Mouse (Mus musculus) kidney, postnatal 4 days (tissue): ENCODE results near the gene Ispd.
A peak's percentile ranks its signal among the peaks of the same experiment; 100 is the strongest.

Source experiments
- DNase-seq, 2 experiments: peaks; one replicate each; pipeline ENCODE4 v3.0.0; 2021; ENCODE audit warnings: mixed read lengths in 2 of 2

Gene Ispd

DNA sequence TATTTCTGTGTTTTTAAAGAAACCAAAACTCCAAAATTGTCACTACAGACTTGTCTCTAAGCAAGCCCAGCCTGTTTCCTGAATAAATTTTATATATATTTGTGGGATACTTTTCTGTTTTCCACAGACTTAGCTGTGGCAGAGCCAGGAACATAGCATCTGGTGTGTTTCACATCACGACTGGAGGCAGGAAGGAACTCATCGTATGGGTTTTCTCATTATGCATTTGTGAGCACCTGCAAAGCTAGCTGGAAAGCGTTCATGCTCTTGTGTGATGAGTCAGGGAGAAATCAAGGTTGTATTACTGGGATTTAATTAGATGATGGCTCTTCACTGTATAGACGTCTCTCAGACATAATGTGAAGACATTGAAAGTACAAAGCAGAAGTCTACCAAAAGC is 90.2 kb downstream of the Ispd start:
- no peak for DNase-seq

DNA sequence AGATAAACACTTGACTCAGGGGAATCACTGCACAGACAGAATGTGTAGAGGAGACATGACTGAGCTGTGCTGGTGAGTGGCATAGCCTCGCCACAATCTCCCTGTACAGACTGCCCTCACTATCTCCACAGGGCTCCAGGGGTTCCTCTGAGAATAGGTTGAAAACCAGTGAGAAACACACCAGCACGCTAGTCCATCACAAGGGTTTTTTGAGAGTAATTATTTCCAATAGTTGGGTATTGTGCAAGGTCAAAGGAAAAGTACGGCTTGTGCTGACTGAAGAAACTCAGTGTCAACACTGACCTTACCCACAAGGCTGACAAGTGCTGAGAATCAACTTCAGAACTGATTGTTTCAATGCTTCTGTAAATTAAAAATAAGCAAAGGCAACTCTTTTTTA is 92.9 kb downstream of the Ispd start:
- DNase-seq, result no peak

DNA sequence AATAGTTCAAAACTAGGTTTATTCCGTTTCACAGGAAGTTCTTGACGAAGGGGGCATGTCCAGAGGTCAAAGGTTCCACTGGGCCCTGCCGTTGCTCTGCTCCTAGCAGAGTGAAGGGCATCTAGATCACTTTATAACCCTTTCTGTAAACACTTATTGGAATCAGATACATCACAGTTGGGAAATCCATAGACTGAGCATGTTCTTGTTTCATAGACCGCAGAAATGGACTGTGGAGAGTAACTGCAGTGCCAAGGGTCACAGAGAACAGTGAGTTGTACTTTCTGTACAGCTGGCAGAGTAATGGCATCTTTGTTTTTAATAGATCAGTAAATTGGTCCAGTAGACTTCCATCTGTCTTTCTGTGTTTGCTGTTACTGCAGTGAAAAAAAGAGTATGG is 94.0 kb downstream of the Ispd start:
- DNase-seq, result no peak

DNA sequence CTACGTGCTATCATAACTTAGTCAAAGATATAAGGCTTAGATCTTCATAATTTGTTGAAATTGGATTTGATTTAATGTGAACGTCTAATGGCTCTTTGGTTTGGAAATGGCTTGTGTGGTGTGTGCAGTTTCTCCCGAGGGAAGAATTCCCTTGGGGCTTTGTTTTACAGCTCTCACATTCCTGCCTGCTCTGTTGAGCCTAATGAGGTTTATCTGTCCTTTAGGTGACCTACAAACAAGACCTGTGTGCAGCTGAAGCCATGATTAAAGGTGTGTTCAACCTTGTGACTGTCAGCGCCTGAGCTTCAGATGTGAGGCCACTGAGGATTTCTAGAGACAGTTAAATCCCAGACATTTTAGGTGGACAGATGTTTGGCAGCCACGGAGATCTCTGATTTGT is 95.2 kb downstream of the Ispd start:
- DNase-seq, result peak in 1 of 2 experiments; percentile 17

DNA sequence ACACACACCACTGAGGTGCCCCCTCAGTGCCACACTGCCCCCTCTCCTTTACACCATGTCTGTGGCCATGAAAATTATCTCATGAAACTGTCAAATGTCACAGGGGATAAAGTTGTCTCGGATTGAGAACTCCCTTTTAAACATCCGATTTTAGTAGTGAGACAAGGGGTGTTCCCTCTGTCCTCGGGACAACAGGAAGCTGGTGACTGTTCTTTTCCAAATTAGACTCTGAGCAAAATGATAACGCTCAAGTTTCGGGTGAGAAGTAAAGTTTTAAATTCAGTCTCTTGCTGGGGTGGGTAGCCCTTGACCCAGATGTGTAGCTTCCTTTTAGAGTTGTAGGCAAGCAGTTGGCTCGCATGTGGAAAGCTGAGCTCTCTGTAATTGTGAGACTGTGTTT is 96.3 kb downstream of the Ispd start:
- DNase-seq, result peak in 1 of 2 experiments; percentile 5

DNA sequence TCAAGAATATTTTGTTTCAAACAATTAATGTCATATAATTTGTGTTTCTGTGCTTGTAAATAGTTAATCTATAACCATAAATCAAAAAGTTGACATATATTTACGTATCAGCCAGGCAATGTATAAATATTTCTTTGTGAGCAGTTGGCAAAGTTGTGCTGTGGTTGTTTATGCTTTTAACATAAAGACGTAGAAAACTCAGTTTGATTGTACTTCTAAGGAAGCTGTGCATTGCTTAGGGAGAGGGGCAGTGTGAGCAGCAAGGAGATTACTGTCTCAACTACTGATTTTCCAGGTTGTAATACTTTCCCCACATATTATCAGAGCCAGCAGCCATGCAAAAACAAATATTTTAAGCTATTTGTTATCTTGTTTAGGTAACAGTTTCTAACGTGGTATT is 96.7 kb downstream of the Ispd start:
- no peak for DNase-seq

DNA sequence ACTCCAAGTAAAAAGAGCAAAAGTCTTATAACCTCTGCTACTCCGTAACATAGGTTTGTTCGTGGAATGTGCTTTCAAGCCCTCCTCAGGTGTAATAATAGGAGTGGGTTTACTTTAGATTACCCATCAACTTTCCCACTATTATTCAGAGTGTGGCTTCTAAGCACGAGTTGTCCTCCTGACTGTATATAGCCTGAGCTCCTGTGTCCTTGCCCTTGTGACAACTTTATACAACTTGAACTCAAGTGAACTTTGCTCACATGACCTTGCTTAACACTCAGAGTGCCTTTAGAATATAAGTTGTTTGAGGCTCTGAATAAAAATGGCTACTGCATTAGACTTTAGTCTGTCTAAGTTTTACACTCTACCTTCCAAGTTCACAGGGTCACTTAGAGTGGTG is 100.5 kb downstream of the Ispd start:
- no peak for DNase-seq

DNA sequence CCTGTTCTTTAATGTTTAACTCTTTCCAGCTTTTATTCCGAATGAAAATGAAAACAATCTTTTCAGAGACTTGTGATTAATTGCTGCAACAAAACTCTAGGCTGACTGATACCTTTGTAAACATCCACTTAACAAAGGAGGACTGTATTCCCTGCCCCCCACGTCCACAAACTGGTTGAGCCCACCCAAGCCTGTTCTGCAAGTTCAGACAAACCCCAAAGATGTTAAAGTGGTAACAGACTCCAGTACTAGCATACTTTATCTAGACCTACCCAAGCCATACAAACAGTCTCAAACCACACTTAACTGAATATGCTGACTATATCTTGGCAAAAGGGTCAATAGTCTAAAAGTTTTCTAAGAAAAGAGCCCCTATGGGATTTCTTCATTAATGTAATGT is 102.1 kb downstream of the Ispd start:
- DNase-seq, result no peak

DNA sequence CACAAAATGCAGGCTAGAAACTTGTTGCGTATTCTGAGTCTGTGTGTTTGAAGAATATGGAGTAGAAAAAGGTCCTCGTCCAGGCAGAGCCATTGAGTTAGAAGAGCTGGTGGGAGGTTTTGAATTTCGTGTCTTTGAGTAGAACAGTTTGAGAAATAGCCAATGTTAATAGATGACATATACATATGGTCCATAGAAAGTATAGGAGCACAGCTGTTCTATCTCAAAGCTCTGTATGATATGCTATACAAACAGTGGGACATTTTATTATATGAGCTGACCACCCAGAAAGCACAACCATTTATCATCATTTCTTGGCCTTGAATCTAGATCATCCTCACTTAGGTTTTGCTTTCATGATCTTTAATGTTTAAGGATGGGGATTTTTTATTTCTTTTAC is 116.3 kb downstream of the Ispd start:
- no peak for DNase-seq

DNA sequence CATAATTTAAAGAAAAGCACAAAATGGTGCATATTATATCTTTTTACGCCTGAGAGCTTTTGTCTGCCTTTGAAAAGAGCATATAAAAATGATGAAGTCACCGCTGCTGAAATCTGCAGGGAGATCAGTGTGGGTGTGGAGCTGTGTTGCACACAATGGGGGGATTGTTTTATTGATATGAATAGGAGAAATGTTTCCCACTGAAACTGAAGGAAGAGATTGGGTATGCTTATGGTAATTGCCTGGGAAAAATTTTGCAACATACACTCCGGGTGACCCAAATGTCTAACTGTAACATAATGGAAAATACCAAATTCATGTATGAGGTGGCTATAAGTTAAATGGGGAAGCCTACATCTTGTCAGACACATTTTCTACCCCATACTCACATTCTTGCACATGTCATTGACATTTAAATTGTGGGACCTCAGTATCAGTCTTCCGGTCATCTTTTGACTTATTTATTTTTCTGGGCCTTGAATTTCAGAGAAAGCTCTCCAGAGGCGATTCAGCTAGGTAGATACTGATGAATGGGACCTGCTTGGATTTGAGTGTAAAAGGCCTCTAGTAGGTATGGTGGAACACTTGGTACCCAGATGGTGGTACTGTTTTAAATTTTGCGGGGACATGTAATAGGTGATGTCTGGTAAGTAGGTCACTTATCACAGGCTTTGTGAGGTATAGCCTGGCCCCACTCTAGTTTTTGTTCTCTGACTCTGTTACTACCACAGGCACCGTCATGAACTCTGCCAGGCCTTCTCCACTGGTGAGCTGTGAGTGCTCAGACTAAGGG is 126.1 kb downstream of the Ispd start:
- no peak for DNase-seq

DNA sequence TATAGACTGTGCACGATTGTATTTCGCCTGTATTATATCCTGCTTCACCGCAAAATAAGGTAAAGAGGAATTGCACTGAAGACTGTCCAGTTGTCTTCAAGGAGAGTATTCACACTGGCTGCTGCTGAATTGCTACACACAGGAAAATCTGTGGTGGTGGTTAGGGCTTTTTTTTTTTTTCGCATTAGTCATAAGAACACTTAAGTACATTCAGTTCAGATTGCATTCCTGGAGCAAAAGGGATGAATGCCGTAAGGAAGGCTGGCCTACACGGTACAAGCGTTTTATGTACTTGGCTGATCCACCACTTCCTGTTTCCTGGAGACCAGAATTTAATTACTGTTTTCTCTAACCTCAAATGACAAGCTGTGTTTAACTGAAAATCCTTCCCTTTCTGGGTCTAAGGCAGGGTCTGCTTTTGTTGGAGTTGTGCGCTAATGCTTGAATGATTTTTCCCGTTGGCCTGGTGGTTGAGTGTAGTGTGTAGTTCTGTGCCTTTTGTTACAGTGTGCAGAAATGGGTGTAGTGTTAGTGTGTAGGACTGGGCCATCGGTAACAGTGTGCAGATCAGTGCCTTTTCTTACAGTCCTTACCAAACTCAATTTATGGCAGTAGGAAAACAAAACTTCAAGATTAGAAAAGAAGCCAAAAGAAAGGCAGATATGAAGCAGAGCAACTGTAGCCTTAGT is 128.8 kb downstream of the Ispd start:
- peak; percentile 14 to 46 for DNase-seq

DNA sequence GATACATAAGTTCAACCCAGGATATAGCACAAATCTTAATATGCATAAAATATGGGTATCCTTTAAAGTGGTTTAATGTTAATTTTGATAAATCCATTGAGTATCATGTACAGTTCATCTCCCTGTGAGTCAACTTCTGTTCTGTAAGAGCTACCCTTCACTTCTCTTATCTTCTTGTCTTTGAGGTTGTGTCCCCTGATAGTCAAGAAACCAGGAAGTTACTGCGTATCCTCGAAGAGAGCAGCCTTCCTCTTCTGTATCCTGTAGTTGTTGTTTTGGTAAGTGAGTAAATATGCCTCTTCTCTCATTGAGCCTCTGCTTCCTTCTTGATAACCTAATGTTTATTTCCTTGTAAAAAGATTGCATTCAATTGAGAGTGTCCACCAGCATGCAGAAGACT is 140.5 kb downstream of the Ispd start:
- DNase-seq, result no peak

DNA sequence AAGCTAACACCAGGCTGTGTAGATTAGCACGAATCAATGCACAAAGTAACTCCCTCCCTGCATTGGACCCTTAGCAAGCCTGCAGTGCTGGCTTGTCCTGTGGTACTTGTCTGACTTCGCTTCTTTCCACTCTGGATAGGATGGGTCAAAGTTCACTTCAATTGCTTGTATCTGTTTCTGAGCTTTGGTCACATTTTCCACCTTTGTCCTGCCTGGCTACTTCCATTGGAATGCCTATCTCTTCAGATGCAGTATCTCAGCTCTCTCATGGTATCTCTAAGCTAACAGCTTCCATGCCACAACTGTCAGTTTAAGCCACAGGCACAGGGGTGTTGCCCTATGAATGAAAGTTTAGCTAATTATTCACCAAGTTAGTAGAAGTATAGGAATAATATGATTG is 142.3 kb downstream of the Ispd start:
- DNase-seq, result no peak

DNA sequence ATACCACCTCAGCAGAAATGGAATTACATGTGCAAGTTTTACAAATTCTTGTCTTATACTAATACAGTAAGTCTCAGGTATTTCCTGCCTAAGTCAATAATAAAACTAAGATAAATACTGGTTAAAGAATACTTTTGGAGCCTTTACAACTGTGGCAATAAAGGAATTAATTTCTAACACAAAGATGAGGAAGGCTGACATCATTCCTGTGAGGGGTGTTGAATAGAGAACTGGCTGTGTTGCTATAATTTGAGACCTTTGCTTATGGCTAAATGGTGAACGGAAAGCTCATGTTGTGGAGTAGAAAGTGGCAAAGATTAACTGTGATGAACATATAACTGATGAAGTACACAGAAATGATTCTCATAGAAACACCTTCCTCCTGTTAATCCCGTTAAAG is 149.7 kb downstream of the Ispd start:
- no peak for DNase-seq

DNA sequence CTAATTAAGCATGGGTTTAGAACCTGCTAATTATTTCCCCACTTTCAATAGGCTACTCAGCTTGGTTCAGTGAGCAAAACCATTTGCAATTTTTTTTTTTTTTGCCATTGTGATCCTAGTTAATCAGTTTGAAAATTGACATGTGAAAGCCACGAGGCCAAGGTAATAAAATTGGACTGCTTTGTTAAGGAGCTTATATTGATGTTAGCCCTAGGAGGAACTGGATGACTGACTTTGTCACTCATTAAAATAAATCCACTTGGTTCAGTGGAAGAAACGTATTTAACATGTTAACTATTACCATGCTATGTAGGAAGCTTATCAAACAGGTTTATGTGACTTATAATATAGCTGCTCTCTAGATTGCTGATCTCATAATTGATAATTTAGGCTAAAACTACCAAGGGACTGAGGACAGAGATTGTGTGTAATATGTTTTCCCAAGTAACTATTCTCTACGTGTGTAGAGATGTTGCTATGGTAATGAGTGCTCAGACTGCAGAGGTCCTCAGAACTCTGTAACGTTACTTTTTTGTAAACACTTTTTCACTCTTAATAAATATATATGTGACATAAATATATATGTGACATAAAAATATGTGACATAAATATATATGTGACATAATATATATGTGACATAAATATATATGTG is 150.3 kb downstream of the Ispd start:
- DNase-seq, result no peak

DNA sequence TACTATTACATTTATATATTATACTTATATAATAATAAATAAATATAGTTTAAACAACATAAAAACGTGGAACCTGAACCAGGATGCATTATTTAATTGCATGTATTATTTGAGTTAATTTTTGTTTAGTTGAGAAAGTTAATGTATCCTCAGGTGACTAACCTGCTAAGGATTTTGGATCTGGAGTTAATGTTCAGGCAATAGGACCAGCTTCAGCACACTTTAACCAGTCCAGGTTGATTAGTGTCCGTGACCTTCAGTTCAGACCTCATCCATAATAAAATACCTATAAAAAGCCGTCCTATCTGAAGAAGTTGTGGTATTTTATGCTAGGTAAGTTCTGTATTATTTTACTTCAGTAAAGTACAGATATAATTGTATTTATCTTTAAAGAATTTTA is 151.3 kb downstream of the Ispd start:
- DNase-seq, result no peak

DNA sequence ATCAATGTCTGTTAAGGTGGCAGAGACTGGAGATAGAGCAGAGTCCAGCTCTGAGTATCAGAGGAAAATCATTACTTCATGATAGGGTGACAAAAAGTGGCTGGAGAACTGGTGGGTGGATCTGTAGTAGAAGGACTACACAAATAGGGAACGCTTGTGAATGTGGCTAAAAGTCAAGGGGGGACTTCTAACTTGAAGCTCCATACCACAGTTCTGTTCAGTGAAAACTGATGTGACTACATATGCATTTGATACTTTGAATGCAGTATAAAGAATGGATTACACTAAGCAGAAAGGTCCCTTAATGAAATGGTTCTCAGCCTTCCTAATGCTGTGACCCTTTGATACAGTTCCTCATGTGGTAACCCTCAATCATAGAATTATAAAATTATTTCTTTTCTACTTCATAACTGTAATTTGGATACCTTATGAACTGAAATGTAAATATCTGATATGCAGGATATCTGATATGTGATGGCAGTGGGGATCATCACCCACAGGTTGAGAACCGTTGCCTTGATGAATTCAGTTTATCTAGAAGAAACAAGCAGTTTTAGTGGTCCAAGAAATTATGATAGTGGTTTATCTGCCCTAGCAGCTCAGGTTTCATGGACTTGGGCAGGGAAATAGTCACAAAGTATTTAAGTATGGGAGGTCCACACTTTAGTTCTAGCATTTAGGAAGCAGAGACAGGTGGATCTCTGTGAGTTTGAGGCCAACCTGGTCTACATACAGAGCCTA is 152.1 kb downstream of the Ispd start:
- DNase-seq, result no peak

DNA sequence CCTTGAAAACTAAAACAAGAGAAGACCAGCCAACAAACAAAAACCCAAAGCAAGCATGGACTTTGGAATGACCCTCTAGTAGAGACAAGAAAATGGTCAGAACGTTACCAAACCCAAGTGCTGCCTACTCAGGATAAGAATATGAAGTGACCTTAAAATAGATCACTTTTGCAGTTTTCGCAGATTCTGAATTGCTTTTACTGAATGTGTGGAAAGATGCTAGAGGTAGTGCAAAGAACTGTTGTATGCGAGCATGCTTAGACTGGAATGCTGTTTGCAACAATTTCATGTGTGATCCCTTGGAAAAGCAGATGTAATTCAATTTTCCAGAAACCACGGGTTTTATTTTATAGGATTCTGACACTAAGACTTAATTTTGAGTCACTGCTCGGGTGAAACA is 153.3 kb downstream of the Ispd start:
- DNase-seq, result no peak

DNA sequence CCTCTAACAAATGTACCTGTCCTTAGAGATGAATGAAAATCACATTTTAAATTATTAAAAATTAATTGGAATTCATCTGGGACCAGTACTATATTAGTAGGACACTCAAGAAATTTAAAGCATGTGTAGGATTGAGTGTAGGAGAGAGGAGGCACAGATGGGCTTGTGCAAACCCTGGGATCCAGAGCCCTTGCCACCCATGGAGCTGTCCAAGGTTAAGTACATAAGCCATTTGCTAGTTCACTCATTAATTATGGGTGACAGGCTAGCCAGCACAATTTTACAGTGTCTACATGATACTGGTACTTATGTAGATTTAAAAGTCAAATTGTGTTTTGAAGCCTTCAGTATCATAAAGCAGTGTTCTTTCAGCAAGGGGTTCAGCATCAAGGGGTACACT is 164.1 kb downstream of the Ispd start:
- DNase-seq, result no peak

DNA sequence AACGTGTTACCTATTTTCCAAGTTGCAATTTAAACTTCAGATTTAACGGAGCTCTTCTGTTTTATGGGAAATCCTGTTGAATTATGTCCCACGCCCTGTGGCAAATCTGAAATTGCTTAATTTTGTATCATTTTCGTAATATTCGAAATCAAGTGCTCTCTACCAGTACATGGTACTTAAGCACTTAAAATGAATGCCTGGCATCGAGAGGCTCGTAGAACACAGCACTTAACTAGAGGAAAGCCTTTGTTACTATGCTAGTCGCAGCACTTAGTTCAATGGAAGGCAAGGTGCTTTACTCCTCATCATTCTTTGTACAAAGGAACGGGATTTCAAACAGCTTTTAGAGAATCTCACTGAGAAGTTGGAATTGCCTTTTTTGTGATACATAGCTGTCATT is 168.2 kb downstream of the Ispd start:
- no peak for DNase-seq

DNA sequence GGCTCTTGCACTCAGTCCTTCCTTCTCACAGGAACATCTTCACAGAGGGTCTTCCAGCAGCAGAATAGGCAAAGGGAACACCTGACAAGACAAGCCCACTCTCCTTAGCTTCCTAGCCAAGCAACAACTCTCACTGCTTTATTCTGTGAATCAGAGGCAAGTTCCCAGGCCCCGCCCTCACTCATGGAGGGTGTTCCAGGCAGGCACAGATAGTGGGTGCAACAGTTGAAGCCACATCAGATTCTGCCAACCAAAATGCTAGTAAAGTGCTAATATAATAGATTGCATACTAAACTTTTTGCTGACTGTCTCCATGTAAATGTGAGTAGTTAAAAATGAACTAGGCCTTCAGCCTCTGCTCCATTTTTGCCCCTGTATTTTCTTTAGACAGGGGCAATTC is 173.4 kb downstream of the Ispd start:
- no peak for DNase-seq

DNA sequence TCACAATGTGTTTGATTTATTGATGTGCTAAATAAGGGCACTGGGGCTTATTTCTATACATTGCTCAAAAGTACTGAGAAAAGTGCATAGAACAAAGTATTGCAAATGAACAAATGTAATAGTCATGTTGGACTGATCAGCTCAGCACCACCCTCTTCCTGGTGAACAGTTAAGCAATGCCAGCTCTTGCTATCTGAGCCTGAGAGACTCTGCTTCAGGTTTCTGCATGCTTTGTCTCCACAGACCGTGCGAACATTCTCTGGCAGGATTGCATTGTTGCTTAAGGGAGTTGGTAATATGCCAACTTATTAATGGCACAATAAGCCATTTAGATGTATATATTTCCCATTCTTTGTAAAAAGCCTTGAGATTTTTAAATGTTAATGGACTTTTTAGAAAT is 182.9 kb downstream of the Ispd start:
- no peak for DNase-seq

DNA sequence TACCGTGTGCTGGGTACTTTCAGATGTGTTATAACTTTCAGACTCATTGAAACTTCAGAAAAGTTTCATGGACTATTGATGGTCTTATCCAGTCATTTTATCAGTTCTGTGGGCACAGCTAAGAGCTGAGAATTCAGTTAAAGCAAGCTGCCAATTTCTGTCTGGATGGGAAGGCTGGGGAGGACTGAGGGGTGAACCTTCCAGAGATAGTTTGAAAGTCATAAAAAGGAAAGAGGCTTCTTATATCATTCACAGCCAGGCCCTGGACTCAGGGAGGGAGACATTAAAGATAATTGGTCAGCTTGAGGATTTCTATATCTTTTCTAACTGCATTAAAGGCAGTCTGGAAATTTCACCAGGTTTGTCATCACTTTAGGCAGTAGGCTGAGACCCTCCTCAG is 185.7 kb downstream of the Ispd start:
- DNase-seq, result no peak
